Mouse (Mus musculus) cerebellum, adult 11-12 months (tissue): ENCODE results near the gene Eps8.

Experiments used
- DNase-seq: peaks from one replicate; pipeline ENCODE4 v3.0.0; 2022

Eps8 gene

DNA sequence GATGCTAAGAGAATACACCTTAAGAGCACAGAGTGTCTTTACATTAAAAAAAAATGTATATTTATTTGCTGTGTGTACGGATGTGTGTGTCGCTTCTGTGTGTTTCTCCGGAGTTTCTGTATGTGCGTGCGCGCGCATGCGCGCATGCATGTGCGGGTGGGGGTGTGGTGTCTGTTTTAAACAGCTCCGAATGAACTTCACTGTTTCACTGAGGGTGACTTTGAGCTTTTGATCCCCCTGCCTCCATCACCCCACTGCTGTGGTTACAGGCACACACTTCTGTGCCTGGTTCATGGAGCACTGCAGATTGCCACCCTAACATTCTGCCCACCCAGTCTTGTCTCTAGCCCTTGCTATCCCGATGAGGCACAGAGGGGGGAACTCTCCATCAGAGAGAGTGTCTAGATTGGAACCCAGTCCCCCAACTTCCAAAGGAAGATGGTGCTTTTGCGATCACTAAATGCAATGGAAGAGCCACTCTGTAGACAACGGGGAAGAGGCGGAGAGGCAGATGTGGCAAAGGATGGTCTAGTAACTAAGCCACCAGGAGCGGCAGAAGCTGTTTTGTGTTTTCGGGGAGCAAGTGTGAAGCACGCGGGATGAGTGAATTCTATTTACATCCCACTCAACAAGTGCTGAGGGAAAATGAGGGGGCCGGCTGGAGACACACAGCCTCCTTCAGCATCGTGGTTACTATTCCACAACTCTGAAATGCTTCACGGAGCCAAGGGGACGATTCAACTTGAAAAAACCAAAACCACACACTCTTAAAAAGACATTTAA lies 7.1 kb upstream of the Eps8 start:
- DNase-seq = no peak

DNA sequence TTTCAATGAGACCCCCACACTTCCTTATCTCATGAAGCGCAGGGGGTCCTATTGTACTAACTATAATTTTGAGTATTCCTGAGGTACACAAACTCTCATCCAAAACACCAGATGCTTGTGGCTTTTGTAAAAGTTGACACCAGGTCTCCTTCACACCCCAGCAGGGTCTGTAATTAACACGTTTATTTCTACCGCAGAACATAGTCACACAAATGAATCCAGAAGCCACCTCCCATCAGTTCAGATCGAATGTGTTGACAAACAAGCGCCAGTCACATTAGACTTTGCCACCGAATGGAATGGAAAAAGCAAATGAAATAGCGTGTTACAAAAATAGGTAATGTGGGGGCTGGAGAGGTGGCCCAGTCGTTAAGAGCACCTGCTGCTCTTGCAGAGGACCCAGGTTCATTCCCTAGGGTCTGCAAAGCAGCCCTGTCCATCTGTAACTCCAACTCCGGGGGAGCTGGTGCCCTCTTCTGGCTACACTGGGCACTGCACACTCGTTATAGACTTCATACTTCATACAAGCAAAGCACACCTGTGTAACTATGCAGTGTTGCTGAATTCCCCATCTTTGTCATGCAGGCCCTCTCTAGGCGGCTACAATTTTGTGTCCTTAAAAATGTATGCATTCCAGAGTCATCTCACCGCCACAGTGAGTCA lies 3.9 kb upstream of the Eps8 start:
- DNase-seq = no peak

DNA sequence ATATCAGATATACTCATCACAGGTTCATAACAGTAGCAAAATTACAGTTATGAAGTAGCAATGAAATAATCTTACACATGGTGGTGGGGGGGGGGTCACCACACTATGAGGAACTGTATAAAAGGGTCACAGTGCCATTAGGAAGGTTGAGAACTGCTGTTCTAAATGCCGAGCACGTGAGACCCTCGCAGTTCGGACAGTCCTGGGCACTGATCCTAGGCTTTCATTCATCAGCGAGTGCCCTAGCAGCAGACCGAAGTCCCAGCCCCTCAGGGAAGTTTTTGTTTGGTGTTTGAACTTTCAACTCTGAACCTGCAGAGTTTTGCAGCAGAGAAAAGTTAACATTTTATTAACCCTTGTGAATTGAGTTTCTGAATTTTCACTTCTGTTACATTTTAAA lies 2.5 kb upstream of the Eps8 start:
- no peak for DNase-seq

DNA sequence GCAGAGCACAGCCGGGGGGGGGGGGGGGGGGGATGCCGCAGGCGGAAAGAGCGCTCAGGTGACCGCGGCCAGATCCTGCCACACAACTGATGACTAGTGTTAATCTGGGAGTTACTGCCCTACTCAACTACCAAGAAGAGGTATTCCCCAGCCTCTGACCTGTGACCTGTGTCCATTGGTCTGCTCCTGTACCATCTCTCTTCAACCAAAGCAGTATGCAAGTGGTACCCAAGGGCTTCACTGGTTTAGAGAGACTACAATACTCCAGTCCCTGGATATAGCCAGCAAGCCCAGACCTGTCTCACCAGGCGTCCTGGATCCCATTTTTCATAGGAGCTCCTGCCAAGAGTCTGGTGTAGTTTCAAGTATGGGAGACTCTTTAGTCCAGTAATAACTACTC lies 5.1 kb downstream of the Eps8 start:
- peak; percentile 52 for DNase-seq

DNA sequence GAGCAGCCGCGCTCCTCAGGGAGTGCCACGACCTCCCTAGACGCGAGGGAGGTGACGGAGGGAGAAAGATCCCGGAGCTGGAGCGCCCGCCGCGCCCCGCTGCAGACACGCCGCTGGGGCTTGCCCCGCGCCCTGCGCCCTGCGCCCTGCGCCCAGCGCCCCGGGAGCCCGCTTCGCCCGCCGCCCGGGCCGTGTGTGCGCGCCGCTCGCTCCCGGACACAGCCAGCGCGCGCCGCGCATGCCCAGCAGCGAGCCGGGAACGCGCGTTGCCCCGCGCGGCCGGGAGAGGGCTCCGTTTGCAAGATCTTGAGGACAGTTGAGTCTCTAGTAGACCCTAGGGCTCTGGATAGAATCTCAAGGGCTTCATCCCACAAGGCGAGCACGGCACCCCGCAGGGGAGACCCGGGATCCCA lies 5.6 kb downstream of the Eps8 start:
- DNase-seq = peak; percentile 83

DNA sequence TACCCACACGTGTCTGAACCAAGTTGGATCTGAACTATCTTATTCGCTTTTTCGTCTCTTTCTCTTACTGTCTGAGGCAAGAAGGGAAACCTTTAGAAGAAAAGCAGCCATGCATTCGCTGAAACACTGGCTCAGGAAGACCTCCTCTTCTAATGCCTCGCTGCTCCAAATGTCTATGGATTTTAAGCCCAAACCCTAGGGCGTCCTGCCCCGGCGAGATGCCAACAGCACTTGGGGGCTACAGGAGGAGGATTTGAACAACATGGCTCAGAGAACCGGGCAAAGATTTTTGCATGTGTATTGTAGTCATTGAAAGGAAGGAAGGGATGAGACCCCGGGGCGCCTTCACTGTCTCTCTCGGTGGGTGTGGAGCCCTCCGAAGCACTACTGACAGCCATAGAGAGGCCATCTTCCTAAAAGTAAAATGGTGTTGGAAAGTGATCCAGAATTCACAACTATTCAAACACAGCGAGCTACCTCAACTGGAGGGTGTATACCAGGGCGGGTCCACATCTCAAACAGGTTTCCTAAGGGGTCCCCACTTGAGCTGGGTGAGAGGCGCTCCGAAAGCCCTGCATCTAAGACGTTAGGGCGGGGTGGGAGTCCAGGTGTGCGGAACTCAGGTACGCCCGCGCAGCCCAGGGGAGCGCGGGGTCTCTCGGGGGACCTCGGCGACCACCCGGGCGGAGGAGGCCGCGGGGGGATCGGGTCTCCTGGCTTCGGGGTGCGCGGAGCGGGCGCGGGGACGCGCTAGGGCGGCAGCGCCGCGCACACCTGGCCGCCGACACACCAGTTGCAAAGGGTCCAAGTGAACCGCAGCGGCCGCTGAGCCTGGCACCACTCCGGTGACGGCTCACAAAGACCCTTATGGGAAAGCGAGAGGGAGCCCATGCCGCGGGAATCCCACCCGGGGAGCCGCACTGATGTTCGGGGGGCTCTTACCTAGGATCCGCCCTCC lies 6.3 kb downstream of the Eps8 start:
- DNase-seq = peak; percentile 57

DNA sequence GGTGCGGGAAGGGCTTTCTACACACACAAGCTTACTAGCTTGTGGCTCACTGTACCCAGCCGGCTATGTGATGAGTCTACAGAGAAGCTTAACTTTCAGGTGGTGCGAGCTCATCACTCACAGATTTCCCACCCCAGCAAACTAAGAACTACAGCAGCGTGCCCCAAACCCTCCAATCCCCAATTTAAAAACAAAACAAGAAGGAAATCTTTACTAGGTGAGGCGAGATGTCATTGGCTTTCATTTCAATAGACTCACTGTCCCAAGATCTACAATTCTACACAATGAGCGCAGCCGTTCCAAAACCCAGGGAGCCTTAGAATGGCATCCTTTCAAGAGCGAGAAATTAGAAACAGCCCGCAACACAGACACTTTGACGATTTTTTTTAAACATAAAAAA lies 7.0 kb downstream of the Eps8 start:
- DNase-seq = no peak

DNA sequence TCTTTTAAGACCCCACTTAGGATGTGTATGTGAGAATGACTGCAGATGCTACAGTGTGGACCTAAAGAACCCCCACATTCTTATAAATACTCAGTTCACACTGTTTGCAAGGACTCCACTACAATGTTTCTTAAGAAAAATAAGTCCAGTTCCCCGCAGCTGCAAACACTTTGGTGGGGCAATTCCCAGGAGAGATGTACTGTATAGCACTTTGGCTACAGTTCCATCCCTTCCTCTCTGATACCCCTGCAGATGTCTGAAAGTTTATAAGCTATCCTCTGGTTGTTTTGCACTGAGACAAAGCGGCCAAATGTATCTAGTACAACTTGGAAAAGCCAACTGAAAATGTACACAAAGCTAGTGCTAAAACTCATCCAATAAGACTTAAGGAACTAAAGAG lies 8.0 kb downstream of the Eps8 start:
- no peak for DNase-seq

DNA sequence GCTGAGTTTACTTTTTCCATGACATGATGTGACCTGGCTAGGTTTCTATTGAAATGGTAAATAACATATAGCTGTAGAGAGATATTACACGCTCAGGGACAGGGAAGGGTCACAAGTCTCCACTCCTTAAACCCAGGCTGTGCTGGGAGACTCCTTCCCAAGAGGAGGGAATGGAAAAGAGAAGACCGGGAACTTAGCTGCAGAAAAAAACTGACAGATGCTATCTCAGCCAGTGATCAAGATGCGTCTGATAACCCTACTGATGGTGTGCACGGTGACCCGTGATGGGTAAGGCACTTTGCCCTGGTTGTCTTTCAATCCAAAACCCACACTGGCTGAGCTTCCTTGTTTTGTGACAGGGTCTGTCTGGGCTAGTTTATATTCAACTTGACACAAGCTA lies 9.8 kb downstream of the Eps8 start:
- DNase-seq = no peak

DNA sequence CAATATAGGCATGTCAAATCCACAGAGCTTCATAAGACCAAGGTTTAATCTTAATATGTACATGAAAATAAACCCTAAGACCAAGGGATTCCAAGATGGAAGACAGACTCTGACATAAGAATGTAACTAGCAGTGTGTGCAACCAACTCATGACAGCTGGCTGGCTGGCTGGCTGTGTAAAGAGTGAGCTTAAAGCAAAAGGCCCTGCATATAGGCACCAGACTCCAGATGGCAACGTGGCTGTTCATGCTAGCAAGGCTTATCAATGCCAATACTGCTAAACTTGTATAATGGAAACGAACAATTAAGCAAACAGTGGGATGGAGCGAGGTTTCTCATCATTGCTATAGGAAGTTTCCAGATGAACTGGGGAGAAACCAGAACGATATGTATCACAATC lies 10.9 kb downstream of the Eps8 start:
- no peak for DNase-seq

DNA sequence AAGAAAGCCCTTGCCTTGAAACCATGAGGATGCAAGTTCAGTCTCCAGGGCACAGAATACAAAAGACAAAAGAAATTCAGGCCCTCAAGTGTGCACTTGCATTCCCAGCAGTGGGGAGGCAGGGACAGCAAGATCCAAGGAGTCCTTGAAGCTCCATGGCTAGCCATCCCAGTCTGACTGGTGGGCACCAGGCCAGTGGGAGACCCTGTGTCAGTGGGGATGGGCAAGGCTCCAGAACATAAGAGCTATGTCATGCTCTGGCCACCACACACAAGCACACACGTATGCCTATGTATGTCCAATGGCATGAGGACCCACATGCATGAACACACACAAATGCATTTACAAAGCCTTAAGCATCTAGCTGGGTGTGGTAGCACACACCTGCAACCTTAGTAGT lies 13.0 kb downstream of the Eps8 start:
- DNase-seq = no peak

DNA sequence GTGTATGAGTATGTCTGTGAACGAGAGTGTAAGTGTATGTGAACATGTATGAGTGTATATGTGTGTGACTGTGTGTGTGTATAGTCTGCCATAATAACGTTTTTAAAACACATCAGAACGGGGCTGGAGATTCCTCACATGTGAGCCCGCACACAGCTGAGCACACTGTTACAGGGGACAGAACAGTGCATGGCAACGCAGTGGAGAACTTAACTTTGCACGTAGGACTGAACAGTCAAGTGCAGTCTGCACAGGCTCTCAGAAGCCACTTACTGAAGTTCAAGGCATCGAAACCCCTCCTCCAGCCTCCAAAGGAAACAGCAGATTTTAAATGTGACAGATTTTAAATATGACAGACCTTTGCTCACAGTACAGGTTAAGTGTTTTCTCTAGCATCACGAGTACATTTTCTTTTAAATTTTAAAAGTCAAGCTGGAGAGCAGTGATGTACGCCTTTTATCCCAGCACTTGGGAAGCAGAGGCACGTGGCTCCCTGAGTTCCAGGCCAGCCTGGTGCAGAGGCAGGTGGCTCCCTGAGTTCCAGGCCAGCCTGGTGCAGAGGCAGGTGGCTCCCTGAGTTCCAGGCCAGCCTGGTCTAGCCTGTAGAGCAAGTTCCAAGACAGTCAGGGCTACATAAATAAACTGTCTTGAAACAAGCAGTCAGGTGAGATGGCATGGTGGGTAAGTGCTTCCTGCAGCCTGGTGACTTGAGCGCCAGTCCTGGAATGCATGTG lies 15.7 kb downstream of the Eps8 start:
- DNase-seq = no peak

DNA sequence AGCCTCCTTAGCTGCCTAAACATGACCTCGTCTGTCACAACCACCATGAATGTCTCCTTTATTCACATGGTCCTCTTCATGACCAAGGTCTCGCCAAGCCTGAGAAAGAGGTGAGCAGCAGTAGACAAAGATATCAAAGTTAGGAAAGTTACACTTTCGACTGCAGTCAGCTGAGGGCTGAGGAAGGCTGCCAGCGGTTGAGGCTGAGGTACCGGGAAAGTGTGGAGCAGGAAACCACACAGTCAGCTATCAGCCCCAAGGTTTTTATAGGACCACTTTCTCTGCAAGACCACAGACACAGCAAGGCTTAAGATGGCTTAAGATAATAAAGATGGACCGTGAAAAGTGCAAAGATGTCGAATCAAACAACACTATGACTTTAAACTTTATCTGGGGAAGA lies 17.2 kb downstream of the Eps8 start:
- DNase-seq = no peak

DNA sequence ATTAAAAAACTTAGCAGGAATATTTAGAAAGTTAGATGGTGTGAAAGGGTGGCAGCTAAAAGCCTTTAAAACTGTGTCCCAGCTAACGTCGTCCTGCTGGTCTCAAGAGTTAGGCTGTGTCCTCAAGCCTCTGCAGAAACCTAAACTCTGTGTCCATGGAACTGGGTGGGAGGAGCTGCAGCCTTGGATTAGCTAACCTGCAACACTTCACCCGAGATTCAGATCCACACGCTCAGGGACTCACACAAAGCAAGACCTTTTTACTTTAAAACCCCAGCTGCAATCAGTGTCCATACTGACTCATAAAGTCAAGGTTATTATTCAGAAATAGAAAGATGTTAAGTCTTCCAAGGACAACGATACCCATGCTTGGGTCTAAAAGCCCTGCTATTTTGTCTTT lies 18.5 kb downstream of the Eps8 start:
- no peak for DNase-seq

DNA sequence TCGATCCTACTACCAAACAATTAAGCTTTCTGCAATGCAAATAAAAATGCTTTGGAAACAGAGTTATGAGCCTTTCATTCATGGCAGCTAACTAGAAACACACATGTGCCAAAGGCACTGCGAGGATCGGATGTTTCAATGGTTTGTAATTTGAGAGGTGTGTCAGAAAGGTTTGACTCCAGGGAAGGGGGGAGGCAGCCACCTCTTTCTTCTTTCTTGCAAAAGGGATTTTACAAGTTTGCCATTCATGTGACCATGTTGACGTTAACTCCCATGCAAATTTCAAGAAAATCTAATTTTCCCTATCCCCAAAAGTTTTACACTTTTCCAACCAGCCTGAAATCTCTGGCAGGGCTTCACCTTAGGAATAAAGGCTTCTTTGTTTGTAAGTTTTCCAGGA lies 21.1 kb downstream of the Eps8 start:
- DNase-seq = no peak

DNA sequence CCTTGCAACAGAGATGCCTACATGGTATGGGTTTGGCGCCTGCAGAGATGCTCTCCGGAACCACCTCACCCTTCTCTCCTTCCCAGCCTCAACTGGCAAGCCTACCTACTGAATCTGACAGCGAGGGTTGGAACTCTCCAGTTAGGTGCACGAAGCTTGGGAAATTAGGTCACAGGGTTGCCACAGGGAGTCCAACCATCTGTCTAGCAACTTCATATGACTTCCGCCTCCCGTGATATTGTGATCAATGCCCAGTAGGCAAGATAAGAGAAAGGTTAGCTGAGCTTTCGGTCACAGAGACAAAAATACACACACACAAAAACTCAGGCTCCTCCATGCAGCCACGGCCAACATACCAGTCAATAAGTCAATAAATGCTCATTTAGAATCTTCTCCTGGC lies 21.6 kb downstream of the Eps8 start:
- peak; percentile 88 for DNase-seq

DNA sequence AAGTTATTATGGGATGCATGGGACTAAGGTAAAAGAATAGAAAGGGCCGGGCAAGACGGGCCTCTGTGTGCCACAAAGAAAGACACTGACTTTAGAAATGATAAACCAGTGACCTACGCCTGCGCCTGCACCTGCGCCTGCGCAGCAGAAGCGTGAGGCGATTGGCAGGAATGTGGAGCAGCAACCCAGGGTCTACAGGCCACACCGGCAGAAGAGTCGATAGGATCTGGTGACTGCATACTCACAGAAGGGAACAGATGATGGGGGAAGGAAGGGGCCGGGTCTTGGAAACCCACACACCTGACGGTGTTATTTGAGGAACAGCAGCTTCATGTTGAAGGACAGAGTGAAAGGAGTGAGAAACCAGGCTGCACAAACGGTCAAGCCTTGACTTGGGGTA lies 24.3 kb downstream of the Eps8 start:
- no peak for DNase-seq

DNA sequence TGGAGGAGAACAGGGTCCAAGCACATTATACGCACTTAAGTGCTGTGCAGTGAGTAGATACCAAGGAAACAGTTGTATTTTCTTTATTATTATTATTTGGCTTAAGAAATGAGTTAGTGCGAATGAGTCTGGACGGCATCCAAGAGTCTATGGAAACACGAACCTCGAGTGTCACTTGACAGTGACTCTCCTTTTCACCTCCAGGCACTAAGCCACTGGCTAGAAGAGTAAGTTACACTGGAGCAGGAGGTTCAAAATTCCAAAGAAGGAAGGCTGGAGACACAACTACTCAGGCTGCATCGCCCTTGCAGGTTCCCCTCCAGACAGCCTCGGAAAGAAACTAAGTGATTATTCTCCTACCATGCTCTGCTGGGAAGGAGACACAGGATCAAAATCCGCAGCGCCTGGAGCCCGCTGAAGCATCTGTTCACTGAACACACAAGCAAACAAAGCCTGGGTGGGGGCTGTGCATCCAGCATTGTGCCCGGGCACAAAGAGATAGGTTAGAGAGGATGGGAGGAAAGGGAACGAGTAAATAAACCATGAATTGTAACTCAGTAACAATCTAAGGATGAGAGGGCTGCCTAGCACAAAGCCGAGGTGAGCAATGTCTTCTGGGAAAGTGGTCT lies 25.0 kb downstream of the Eps8 start:
- no peak for DNase-seq

DNA sequence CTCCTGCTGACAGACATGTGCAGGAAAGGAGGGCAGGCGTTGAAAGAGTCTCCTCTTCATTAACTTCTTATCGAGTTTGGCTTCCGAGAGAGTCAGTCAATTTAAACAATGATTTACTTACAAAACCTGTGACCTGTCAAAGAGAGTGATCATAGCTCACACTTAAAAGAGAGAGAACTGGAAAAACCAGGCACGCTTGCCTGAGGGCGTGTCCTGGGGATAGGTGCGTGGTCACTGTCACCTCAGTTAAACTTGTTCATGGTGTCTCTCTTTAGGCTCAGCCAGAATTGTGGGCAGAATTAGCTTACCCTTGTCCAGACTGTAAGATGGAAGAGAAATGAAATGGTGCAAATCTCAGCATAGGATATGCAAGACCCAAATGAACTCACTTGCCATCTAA lies 26.0 kb downstream of the Eps8 start:
- DNase-seq = no peak

DNA sequence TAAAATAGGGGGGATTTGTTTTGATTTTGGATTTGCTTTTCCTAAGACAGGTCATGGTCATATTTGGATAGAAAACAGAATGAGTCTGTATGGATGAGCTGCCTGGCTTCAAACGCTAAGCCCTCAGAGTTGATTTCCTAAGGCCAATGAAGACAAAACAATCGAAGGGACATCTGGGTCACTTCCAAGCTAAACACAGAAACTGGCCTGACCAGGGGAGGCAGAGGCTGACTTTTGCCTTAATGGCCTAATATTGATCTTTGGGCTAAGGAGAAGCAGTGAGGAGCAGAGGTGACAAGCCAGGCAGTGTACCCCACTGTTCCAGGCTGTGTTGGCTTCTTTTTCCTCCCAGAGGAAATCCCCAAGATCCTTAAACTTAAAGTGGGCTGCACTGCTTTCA lies 33.7 kb downstream of the Eps8 start:
- DNase-seq = no peak

DNA sequence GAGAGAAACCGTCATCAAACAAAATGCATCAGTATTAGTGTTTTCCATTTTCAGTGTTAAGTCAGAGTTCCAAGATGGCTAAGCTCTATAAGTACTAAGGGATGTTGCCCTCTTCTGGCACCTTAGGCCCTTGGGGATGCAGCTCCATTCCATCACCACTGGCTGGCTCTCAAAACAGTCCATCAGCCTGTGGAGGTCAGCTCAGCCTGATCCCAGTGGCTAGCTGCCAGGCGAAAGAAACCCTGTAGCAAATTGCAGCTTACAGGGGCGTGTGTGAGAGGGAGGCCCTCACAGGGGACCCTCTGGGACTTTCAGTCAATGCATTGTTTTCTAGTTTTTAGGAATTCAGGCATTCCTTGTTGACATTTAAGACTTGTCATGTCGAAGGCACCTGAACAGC lies 40.8 kb downstream of the Eps8 start:
- peak; percentile 39 for DNase-seq

DNA sequence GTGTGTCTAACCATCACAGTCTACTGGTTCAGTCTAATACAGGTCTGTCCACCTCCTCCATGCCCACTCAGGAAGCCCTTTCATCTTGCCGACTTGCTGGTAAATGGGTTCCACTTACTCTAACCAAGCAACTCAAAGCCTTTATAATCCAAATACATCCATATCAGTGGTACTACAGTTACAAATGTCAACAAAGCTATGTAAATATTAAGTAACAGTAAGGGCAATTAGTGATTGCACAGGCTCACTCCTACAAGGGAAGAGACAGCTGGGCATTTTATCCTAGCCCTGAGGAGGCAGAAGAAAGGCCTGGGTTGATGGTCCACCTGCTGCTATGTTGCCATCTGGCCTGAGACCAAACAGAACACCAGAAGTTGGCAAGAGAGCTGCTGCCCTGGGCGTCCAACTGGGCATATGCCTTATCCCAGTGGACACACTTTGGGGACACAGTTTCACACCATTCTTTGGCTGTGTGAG lies 42.6 kb downstream of the Eps8 start:
- peak; percentile 95 for DNase-seq
